Mouse (Mus musculus): ENCODE measurements around the gene Rnd3.

DNA sequence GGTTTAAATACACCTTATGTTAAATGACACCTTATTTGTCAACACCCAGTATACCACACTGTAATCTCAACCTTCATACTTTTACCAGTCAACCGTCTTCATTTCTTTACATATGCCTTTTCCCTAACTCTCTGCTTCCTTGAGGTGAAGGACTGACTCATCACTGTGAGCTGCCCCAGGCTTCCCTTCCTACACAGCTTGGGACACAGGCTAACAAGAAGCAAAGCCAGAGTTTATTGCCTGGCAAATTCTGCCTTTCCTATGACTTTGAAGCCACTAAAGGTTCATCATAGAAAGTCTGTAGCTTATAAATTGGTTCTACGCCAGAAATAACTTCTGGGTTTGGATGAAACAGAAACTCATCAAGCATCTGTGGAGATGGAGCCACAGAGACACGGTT, 30.2 kb upstream of the Rnd3 start:
- TF ChIP-seq CTCF (IDR thresholded peaks at IDR 0.05; ENCODE audit: low read depth): no peak
- no peak for TF ChIP-seq EP300 (IDR thresholded peaks at IDR 0.05; ENCODE audit: low read depth)

All from liver, postnatal 0 days (tissue).